Mouse (Mus musculus) megakaryocyte, embryonic 14.5 days (primary cell): ENCODE data around the gene Gm16253.

Source experiments
- FLI1 ChIP-seq: IDR thresholded peaks from 2 replicates; pipeline ENCODE4 v1.6.1; 2012; ENCODE audit warnings: low read length, inconsistent platforms, mixed read lengths
- GATA1 ChIP-seq: IDR thresholded peaks from 3 replicates; pipeline ENCODE4 v1.6.1; 2012; ENCODE audit warnings: mixed read lengths, low read length, inconsistent platforms, borderline replicate concordance

DNA sequence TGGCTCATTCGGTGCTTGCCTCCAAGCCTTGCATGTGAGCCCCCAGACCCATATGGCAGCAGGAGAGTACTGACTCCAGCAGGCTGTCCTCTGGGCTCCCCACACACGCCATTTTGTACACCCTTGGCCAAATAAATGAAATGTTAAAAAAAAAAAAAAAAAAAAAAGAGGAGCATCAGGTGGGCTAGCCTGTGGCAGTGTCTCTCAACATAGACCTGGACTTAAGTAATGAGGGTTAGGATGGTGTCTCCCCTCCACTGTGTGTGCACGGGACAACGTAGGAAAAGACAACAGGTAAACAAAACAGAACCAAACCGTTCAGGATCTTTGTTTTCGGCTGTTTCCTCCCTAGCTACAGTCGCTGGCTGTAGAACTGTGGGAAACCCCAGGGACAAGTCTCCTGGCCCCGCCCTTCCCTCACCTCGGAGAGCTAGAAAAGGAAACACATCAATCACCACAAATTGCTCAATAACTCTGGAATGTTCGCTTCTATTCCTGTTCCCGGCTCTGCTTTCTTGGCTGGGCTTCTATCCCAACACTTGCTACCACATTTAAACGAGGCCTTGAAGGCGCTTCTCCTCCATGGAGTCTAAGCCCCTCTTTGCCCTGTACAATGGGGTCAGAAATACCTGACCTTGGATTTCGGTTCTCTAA lies 652 bp upstream of the Gm16253 start:
- TF ChIP-seq GATA1 (no peak), FLI1 (no peak)
